Mouse (Mus musculus) kidney, embryonic 15.5 days (tissue): ENCODE data around the gene Ccin. TPM values are rescaled to one million over a fixed set of nuclear protein-coding genes. Genes with fewer than 3 reads are reported as not detected.
A peak's percentile ranks its signal among the peaks of the same experiment; 100 is the strongest.

ENCODE experiments used
- ATAC-seq: fragments of 200-750 bp; cut with Nextera tagmentation; replicated peaks from 2 replicates; pipeline ENCODE4 v1.8.0; 2017; ENCODE audit warnings: moderate TSS enrichment; ENCODE audit not compliant: low FRiP score
- H3K27ac ChIP-seq: fragments of 300-500 bp; sonication (generic); 2 replicates; pipeline ENCODE4 v1.5.1; 2015; ENCODE audit warnings: mild to moderate bottlenecking, inconsistent platforms
- H3K27me3 ChIP-seq: fragments of 300-500 bp; sonication (generic); 2 replicates; pipeline ENCODE4 v1.6.1; 2015; ENCODE audit warnings: inconsistent platforms
- H3K36me3 ChIP-seq: fragments of 300-500 bp; sonication (generic); 2 replicates; pipeline ENCODE4 v1.6.1; 2015; ENCODE audit warnings: inconsistent platforms
- H3K4me1 ChIP-seq: fragments of 300-500 bp; sonication (generic); 2 replicates; pipeline ENCODE4 v1.6.1; 2015; ENCODE audit warnings: inconsistent platforms
- H3K4me2 ChIP-seq: fragments of 300-500 bp; sonication (generic); 2 replicates; pipeline ENCODE4 v1.6.1; 2015; ENCODE audit warnings: moderate library complexity, mild to moderate bottlenecking, inconsistent platforms
- H3K4me3 ChIP-seq: fragments of 300-500 bp; sonication (generic); replicated peaks from 2 replicates; pipeline ENCODE4 v1.5.1; 2015; ENCODE audit warnings: mild to moderate bottlenecking, inconsistent platforms
- H3K9ac ChIP-seq: fragments of 300-500 bp; sonication (generic); 2 replicates; pipeline ENCODE4 v1.6.1; 2015; ENCODE audit warnings: mild to moderate bottlenecking, inconsistent platforms
- H3K9me3 ChIP-seq: fragments of 300-500 bp; sonication (generic); replicated peaks from 2 replicates; pipeline ENCODE4 v1.6.1; 2016; ENCODE audit warnings: inconsistent platforms
- WGBS: fragments of 180-500 bp; shearing (Covaris S2); methylation state at CpG from one replicate; pipeline ENCODE4 v1.1.7; 2015; ENCODE audit warnings: mixed read lengths; 5-methylcytosine and 5-hydroxymethylcytosine counted together
- polyA plus RNA-seq: library from polyadenylated mRNA; unstranded; fragments of >200 nt; fragmentation: Nextera tagmentation; extraction: Ambion mirVana; gene quantifications from 2 replicates; pipeline ENCODE4 v1.2.1, GENCODE M21; 2015

Gene Ccin
- polyA plus RNA-seq, 1 experiment from 2014 or later: not detected

DNA sequence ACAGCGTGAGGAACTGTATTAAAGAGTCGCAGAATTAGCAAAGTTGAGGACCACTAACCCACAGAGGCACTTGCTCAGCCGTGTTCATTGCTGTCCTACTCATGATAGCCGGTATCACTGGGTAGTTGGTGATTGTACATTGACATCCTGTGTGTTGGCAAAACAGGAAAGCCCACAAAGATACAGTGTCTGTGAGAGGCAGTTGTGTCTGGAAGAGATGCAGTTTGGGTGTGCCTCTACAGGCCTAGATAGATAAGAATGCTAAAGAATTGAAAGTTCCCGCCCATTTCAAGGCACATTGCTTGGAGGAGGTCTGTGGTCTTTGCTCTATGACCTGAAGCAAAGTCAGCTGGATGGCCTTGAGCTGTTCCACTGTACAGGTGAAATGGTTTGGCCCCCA is 20.8 kb downstream of the Ccin start, which contains the start of gene Clta:
TSS of gene Clta (plus strand) at position 327 of the 400 bp plus-strand sequence.
- Histone ChIP-seq H3K9me3 (no peaks in the 10 kb centered on the region), H3K4me2 (no peak within 1 kb of the TSS), H3K9ac (no peak within 1 kb of the TSS), H3K4me3 (no peak within 1 kb of the TSS), H3K27me3 (no peaks in the 10 kb centered on the region), H3K36me3 (no peaks in the 10 kb centered on the region), H3K4me1 (no peaks in the 10 kb centered on the region), H3K27ac (no peak within 1 kb of the TSS)
- no peak; the same call in 1 of the 2 replicates for ATAC-seq
- WGBS: 89% methylated on average over 5 of the region's 5 CpGs

DNA sequence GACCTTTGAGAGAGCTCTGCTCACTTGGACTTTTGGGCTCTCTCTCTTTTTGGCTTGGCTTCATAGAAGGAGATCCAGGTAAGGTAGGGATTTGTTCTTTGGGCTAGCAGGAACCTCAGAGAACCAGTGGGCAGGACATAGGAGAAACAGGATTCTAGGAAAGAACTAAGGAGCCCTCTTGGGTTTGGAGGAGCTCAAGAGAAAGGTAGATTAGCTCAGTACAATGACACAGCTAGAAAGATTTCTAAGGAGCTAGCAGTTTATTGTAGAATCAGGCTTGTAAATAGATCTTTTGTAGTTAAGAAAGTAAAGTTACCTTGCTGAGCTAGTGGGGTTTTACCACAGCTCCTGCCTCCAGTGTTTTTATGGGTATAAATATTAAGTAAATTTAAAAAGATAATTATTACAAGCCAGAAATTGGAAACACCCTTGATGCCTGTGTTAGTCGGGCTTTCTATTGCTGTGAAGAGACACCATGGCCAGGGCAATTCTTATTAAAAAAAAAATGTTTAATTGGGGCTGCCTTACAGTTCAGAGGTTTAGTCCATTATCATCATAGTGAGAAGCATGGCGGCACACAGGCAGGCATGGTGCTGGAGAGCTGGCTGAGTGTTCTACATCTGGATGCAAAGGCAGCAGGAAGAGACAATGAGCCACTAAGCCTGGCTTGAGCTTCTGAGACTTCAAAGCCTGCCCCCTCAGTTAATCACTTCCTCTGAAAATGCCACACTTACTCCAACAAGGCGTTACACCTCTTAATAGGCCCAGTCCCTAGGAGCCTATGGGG is 21.5 kb downstream of the Ccin start:
- Histone ChIP-seq H3K9me3 (no peaks in the 10 kb centered on the region), H3K27ac (no peak overlapping the region), H3K27me3 (no peaks in the 10 kb centered on the region), H3K4me3 (no peak overlapping the region), H3K4me2 (no peak overlapping the region), H3K36me3 (no peaks in the 10 kb centered on the region), H3K9ac (no peak overlapping the region), H3K4me1 (no peaks in the 10 kb centered on the region)
- no peak for ATAC-seq
- 70% methylated on average over 3 of the region's 3 CpGs for WGBS

DNA sequence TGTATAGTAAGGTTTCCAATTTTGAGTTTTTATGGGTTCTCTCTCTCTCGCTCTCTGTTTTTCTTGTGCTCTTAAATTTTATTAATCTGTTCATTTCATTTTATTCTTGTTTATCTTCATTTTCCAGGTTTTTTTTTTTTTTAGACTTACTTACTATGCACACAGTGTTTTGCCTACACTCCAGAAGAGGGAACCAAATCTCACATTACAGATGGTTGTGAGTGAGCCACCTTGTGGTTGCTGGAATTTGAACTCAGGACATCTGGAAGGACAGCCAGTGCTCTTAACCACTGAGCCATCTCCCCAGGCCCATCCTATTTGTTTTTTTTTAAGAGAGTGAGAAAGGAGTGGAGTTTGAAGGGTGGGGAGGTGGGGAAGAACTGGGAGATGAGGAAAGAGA is 26.9 kb downstream of the Ccin start:
- Histone ChIP-seq H3K27ac (no peak overlapping the region), H3K4me1 (peaks cover 24% of the 10 kb centered on the region), H3K27me3 (no peaks in the 10 kb centered on the region), H3K4me2 (no peak overlapping the region), H3K9ac (no peak overlapping the region), H3K4me3 (no peak overlapping the region), H3K9me3 (no peaks in the 10 kb centered on the region), H3K36me3 (no peaks in the 10 kb centered on the region)
- WGBS: 83% methylated on average over 1 of the region's 1 CpGs
- no peak for ATAC-seq

DNA sequence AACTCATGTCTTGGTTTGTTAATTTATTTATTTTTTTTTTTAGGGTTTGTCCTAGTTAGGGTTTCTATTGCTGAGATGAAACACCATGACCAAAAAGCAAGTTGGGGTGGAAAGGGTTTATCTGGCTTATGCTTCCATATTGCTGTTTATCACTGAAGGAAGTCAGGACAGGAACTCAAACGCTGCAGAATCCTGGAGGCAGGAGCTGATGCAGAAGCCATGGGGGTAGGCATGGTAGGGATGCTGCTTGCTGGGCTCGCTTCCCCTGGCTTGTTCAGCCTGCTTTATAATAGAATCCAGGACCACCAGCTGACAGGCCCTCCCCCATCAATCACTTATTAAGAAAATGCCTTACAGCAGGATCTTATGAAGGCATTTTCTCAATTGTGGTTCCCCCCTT is 27.6 kb downstream of the Ccin start:
- Histone ChIP-seq H3K4me1 (peaks cover 29% of the 10 kb centered on the region), H3K9me3 (no peaks in the 10 kb centered on the region), H3K9ac (no peak overlapping the region), H3K4me3 (no peak overlapping the region), H3K36me3 (no peaks in the 10 kb centered on the region), H3K4me2 (no peak overlapping the region), H3K27me3 (no peaks in the 10 kb centered on the region), H3K27ac (no peak overlapping the region)
- WGBS: 50% methylated on average over 2 of the region's 2 CpGs
- ATAC-seq: no peak

DNA sequence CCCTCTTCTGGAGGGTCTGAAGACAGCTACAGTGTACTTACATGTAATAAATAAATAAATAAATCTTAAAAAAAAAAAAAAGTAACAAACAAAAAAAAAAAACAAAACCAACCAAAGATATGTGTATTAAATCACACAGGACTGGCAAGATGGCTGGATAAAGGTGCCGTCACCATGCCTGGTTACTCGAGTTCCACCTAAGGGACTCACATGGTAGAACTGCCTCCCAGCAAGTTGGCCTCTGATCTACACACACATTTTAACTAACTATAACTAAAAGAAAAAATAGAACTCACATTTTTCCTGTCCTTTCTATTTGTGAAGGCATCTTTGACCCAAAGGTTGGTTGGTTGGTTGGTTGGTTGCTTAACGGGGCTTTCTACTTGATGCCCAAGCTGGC is 28.5 kb downstream of the Ccin start:
- Histone ChIP-seq H3K36me3 (no peaks in the 10 kb centered on the region), H3K9ac (peak overlapping the region; percentile 87), H3K27ac (peak overlapping the region; percentile 75), H3K4me2 (peak overlapping the region; percentile 87), H3K4me1 (peaks cover 38% of the 10 kb centered on the region), H3K4me3 (peak overlapping the region; percentile 90), H3K9me3 (no peaks in the 10 kb centered on the region), H3K27me3 (no peaks in the 10 kb centered on the region)
- 88% methylated on average over 3 of the region's 3 CpGs for WGBS
- no peak for ATAC-seq

DNA sequence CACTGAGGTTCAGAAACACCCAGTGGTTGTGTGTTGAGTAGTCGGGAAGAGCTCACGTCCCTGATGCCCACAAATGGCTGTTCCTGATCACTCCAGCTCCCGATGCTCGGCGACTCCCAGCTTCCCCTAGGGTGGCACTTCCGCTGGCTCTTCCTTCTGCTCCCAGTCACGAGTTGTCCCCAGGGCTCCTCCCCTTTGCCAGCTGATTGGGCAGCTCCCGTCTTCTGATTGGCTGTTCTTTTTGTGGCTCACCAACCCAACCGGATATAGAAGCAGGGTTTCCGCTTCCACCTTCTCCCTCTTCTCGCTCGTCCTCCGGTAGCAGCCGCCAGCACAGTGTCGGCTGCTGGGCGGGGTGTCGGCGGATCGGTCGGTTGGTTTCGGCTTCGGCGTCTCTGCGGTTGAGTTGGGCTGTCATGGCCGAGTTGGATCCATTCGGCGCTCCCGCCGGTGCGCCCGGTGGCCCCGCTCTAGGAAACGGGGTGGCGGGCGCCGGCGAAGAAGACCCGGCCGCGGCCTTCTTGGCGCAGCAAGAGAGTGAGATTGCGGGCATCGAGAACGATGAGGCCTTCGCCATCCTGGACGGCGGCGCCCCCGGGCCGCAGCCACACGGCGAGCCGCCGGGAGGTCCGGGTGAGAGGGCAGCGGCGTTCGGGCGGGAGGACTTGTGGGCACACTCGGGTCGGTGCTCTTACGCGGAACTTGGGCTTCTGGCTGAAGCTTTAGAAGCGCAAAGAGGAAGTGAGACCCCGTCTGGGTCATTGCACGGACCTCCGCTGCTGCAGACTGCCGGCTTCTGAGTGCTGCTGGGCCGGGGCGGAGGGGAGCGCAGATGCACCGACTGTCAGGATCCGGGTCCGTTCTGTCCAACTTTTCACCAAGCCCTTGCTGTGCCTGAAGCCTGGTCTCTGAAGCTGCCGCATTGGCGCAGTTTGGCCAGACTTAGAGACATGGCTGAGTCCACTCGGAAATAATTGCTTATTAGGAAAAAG is 29.4 kb downstream of the Ccin start:
- peak overlapping the region; percentile 87 for H3K9ac ChIP-seq
- H3K27ac ChIP-seq: peak overlapping the region; percentile 78
- H3K4me1 ChIP-seq: peaks cover 46% of the 10 kb centered on the region
- H3K4me3 ChIP-seq: peak overlapping the region; percentile 90
- peak overlapping the region; percentile 87 for H3K4me2 ChIP-seq
- WGBS: under 1% methylated on average over 77 of the region's 77 CpGs
- H3K9me3 ChIP-seq: no peaks in the 10 kb centered on the region
- H3K27me3 ChIP-seq: no peaks in the 10 kb centered on the region
- peak; percentile 98 for ATAC-seq
- H3K36me3 ChIP-seq: no peaks in the 10 kb centered on the region; the same call in 1 of the 2 replicates

DNA sequence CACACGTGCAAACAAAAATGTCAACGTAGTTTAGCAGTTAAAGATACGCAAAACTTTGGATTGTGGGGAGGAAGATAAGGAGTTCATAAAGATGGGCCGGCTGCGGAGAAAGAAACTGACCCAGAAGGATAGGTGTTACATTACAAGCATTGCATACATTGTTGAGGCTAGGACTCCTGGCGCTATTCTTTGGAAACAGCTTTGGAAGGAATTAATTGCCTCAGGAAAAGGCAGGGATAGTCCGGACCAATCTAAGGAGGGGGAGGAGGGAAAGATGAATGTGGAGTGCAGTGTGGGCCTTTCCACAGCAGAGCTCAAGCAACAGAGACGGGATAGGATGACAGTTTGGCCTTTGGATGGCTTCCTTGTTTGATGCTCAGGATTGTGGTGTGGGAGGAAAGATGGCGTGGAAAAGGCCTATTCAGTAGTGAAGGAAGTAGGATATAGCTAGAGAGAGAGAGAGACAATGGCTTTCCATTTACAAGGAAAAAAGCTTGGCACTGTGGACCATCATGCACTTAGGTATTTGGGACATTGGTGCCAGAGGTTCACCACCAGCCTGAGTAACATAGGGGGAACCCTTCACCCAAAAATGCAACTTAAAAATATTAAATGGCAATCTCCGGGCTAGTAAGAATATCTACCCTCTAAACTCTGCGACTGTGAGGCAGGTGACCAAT is 30.2 kb downstream of the Ccin start:
- Histone ChIP-seq H3K27ac (peak overlapping the region; percentile 78; the same call in 1 of the 2 replicates), H3K4me2 (peak overlapping the region; percentile 87), H3K9ac (peak overlapping the region; percentile 87), H3K9me3 (no peaks in the 10 kb centered on the region), H3K4me3 (peak overlapping the region; percentile 90), H3K4me1 (peaks cover 49% of the 10 kb centered on the region), H3K27me3 (no peaks in the 10 kb centered on the region), H3K36me3 (peaks cover 7% of the 10 kb centered on the region; the same call in 1 of the 2 replicates)
- WGBS: 23% methylated on average over 11 of the region's 11 CpGs
- no peak for ATAC-seq

DNA sequence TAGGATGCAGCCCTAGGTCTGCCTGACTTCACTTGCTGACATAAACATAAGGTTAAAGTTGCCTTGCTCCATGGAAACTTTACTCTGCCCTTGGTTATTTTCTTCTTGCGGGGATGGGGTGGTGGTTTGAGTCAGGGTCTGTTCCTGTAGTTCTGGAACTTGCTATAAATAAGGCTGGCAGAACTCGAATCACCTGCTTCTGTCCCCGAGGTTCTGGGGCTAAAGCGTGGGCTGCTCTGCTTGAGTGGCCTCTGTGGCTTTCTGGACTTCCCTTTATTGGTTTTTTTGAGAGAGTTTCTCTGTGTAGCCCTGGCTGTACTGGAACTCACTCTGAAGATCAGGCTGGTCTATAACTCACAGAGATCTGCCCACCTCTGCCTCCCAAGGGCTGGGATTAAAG is 32.8 kb downstream of the Ccin start:
- ATAC-seq: no peak
- no peak overlapping the region for H3K4me3 ChIP-seq
- no peaks in the 10 kb centered on the region for H3K9me3 ChIP-seq
- no peak overlapping the region for H3K27ac ChIP-seq
- H3K4me2 ChIP-seq: 0 out of 2 replicates have a peak overlapping the region, but pooled peaks have one; percentile 4
- H3K27me3 ChIP-seq: no peaks in the 10 kb centered on the region
- 87% methylated on average over 4 of the region's 4 CpGs for WGBS
- peaks cover 49% of the 10 kb centered on the region for H3K4me1 ChIP-seq
- peaks cover 32% of the 10 kb centered on the region for H3K36me3 ChIP-seq
- H3K9ac ChIP-seq: no peak overlapping the region

DNA sequence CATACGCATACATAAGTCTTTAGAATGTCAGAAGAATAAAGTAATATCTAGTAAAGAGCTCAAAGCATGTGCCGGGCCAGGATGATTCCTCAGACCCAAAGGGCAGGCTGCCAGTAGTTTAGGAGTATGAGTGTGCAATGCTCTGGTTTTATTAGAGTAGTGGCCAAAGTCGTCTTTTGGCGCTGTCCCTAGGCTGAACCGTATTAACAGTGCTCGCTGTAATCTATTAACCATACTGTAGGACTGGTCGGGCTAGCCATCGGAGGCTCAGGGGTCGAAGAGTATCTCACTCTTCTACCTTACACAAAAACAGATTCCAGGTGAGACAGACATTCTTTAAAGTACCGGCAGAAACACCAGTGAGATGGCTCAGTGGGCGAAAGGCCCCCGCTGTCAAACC is 33.5 kb downstream of the Ccin start:
- peaks cover 39% of the 10 kb centered on the region for H3K36me3 ChIP-seq
- no peaks in the 10 kb centered on the region for H3K9me3 ChIP-seq
- H3K4me2 ChIP-seq: no peak overlapping the region
- 83% methylated on average over 12 of the region's 12 CpGs for WGBS
- H3K4me1 ChIP-seq: peaks cover 46% of the 10 kb centered on the region
- H3K27ac ChIP-seq: 0 out of 2 replicates have a peak overlapping the region, but pooled peaks have one; percentile 9
- H3K4me3 ChIP-seq: no peak overlapping the region
- ATAC-seq: no peak
- H3K27me3 ChIP-seq: no peaks in the 10 kb centered on the region
- H3K9ac ChIP-seq: no peak overlapping the region

DNA sequence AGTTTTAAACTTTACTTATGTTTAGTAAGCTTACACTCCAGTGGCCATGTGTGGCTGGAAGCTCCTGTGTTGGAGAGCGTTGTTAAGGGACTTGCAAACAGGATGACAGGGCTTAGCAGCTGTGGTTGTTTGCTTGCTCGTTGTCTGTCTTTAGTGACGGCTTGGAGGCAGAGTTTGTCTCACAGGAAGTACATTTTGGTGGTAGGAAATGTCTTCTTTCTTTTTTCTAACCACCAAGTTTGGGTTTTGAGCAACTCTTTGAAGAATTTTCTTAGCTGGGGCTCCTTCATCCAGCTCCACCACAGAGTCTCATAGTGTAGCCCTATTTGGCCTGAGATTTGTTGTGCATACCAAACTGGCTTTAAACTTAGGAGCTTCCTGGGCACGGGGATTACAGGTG is 39.0 kb downstream of the Ccin start:
- Histone ChIP-seq H3K27ac (no peak overlapping the region), H3K4me1 (peaks cover 7% of the 10 kb centered on the region), H3K9ac (no peak overlapping the region), H3K27me3 (no peaks in the 10 kb centered on the region), H3K36me3 (peaks cover 95% of the 10 kb centered on the region), H3K4me3 (no peak overlapping the region), H3K9me3 (no peaks in the 10 kb centered on the region), H3K4me2 (no peak overlapping the region)
- ATAC-seq: no peak
- 85% methylated on average over 4 of the region's 4 CpGs for WGBS

DNA sequence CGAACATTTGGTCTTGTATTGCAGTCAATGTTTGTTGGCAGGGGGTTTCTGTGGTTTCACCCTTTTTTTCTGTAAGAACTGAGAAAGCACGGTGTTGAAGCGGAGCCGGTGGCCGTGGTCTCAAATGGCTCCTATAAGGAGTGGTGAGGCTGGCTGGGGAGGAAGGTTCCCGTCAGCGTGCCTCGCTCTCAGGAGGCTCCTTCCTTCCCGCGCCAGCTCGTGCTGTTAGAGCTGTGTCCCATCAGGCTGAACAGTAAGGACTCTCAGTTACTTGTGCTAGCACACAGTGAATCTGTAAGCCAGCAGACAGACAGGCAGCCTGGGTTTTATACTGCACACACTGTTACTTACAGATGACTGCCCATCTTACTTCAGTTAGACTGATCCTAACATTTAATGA is 39.5 kb downstream of the Ccin start:
- peaks cover 99% of the 10 kb centered on the region for H3K36me3 ChIP-seq
- H3K9me3 ChIP-seq: no peaks in the 10 kb centered on the region
- peaks cover 3% of the 10 kb centered on the region; the same call in 1 of the 2 replicates for H3K4me1 ChIP-seq
- 92% methylated on average over 11 of the region's 11 CpGs for WGBS
- no peaks in the 10 kb centered on the region for H3K27me3 ChIP-seq
- H3K4me3 ChIP-seq: no peak overlapping the region
- ATAC-seq: no peak
- H3K4me2 ChIP-seq: no peak overlapping the region
- H3K9ac ChIP-seq: no peak overlapping the region
- H3K27ac ChIP-seq: no peak overlapping the region
